Mouse (Mus musculus): ENCODE measurements around the gene Golim4. TPM values are rescaled to one million over a fixed set of nuclear protein-coding genes. Genes with fewer than 3 reads are reported as not detected.

Golim4 gene
- total RNA-seq, 1 experiment from 2014 or later = 45.7 TPM

- peak; percentile 45; the same call in 1 of the 2 replicates for ATAC-seq (replicated peaks; ENCODE audit: low read depth, poor library complexity, severe bottlenecking)
These were observed 26.7 kb downstream of the Golim4 start for GRCm38 (mm10) chr3:75929926-75930548.

DNA sequence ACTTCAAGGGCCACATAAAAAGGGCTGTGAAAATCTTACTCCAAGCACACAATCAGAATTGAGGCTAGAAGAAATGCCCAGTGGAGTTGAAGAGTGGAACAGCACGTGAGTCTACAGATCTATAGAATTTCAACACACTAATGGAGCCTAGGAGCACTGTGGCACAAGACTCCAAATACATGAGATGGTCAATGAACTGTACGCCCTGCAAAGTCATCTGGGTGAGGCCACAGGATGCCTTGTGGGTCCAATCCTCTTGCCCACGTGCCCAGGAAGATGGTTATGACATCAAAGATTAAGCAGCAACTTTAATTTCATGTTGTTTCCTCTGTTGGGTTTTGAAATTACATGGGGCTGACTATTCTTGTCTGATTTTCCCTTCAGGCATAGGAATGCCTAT lies 30.4 kb downstream of the Golim4 start:
- ATAC-seq (replicated peaks; ENCODE audit: low read depth, poor library complexity, severe bottlenecking) = 0 out of 2 replicates have a peak, but pooled peaks have one; percentile 22

DNA sequence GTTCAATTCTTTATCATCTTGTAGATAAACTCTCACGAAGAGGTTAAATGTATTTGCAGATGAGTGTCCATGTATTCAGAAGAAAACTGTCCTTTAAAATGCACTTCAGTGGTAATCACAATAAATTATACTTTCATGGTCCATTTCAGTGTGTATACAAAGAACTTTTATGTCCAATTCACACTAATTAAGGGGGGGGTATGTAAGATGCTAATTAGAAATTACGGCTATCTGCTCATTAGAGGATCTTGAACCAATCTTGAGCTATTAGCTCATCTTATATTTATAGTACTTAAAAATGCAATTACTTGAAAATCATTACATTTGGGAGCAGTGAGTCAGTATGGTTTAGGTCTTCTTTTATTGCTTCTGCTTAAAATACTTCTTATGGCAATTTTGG lies 31.6 kb downstream of the Golim4 start:
- no peak for ATAC-seq (replicated peaks; ENCODE audit: low read depth, poor library complexity, severe bottlenecking)

DNA sequence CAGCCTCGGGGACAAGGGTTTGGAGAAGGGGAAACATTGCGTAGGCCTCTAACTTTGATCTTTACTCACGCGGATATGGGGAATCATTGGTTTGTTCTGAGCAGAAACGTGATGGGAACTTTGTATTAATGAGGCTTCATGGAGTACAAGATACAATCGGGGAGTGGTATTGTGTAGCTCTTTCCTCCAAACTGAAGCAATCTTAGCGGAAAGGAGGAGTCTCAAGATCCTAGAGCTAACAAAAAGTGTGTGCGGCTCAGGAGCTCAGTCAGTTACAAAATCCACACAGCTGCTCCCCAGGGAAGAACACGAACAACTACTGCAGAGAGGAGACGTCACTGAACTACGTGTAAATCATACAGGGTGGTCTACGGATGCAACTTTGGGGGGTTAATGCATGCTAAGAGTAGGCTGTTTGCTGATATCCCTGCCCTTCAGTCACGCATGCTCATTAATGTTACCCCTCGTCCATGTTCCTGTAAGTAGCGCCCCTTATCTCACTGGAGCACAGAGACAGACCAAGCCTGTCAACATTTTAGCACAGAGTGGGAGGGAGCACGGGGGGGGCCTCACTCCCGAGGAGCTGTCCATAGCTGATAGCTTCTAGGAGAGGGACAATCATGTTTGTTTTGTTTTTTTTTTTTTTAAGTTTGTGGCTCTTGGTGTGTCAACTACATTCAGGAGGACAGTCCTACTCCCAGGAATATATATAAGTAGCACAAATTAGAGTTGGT lies 38.8 kb downstream of the Golim4 start:
- peak; percentile 92 for ATAC-seq (replicated peaks; ENCODE audit: low read depth, poor library complexity, severe bottlenecking)

DNA sequence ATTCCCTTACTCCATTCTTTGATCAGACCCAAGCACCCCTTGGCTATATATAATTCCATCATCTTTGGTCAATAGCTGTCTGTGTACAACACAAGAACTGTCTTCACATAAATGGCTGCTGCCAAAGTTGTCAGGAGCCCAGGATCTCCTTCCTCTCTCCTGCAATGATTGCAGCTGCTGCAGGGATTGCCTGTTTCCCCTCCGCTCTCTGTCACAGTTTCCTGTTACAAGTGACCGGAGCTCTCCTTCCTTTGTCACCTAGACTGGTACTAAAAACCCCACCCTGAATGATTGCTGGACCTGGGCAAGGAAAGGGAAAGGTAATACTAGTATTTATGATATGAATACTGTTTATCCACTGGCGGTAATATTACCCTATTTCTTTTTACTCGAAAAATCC lies 44.0 kb downstream of the Golim4 start:
- ATAC-seq (replicated peaks; ENCODE audit: low read depth, poor library complexity, severe bottlenecking) = no peak

GRCm38 (mm10) chr3:75910768-75911167 lies 46.0 kb downstream of the Golim4 start:
- no peak for ATAC-seq (replicated peaks; ENCODE audit: low read depth, poor library complexity, severe bottlenecking)

DNA sequence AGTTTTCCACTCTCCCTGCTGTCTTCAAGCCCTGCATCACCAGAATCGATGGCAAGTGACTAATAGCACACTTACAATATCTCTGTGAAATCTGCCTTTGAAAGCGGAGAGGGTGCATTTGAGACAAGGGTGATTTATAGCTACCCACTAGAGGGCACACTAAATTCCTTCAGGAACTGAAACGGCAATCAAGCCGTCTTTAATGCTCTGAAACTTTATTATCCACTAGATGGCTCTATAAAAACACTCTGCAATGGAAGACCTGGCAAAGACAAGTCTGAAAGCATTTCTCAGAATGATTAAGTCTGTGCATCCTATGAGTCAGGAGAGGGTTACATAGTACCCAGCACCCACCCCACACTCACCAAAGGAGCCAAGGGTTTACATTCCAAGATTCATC lies 46.5 kb downstream of the Golim4 start:
- ATAC-seq (replicated peaks; ENCODE audit: low read depth, poor library complexity, severe bottlenecking) = peak; percentile 98

GRCm38 (mm10) chr3:75901903-75902598 lies 54.7 kb downstream of the Golim4 start:
- no peak for ATAC-seq (replicated peaks; ENCODE audit: low read depth, poor library complexity, severe bottlenecking)

- no peak for ATAC-seq (replicated peaks; ENCODE audit: low read depth, poor library complexity, severe bottlenecking)
These were observed 61.7 kb downstream of the Golim4 start for GRCm38 (mm10) chr3:75895075-75895474.

DNA sequence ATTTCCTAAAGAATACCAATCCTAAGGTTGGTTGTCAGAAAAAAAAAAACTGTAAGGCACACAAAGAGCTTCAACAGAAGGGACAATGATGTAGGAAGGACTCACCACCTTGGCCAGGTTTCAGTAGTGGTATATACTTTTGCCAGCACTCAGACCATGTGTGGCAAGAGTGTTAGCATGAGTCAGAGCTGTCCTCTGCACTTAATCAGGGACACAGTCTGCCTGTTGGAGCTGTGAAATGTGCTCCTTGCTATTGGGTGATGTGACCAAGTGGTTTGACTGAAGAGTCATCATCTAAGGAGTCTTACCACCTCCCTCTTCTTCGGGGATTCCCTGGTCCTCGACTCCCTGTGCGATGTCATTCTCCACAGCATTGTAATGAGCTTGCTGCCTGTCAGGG lies 65.2 kb downstream of the Golim4 start:
- ATAC-seq (replicated peaks; ENCODE audit: low read depth, poor library complexity, severe bottlenecking) = no peak

GRCm38 (mm10) chr3:75889323-75889722 lies 67.4 kb downstream of the Golim4 start:
- ATAC-seq (replicated peaks; ENCODE audit: low read depth, poor library complexity, severe bottlenecking) = no peak

DNA sequence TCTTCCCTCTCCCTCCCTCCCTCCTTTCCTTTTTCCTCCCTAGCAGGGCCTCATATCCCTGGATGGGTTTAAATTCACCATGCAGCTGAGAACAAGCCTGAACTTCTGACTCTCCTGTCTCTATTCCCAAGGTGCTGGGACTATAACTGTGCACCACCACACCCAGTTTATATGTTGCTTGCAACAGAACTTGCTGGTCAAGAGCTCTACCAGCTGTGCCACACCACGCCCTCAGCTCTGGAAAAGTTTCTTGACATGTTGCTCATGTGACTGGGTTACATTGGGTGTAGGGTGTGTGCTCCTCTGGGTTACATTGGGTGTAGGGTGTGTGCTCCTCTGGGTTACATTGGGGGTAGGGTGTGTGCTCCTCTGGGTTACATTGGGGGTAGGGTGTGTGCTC lies 75.2 kb downstream of the Golim4 start:
- no peak for ATAC-seq (replicated peaks; ENCODE audit: low read depth, poor library complexity, severe bottlenecking)

DNA sequence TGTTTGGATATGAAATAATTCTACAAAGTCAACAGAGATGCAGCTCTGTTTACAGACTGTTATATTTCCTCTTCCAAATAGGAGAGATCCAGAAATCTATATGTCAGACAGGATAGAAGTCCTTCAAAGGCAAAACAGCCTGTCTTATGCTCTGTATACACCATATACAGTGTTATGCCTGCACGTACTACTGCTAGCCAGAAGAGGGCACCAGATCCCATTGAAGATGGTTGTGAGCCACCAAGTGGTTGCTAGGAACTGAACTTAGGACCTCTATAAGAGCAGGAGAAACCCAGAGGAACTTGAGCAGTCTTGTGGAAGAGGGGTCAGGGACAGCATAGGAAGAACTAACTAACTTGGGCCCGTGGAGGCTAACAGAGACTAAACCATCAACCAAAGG lies 77.5 kb downstream of the Golim4 start:
- peak; percentile 42; the same call in 1 of the 2 replicates for ATAC-seq (replicated peaks; ENCODE audit: low read depth, poor library complexity, severe bottlenecking)

DNA sequence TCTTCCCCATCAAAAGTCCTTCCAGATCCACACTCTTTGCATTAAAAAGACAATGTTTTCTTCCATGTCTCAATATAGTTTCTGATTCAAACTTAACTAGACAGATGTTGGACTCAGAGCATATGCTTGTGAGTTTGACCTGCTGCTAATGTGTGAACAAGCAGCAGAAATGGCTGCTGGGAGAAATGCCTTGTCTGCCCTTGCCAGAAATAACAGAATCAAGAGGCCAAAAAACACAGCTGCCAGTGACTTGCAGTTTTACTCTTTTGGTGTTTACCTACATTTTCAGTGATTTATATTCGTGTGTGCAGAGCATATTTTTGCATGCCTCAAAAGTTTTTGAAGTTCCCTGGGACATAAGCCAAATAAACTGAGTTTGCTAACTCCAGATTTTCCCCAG lies 87.9 kb downstream of the Golim4 start:
- no peak for ATAC-seq (replicated peaks; ENCODE audit: low read depth, poor library complexity, severe bottlenecking)

- peak; percentile 51; the same call in 1 of the 2 replicates for ATAC-seq (replicated peaks; ENCODE audit: low read depth, poor library complexity, severe bottlenecking)
These were observed 92.5 kb downstream of the Golim4 start for GRCm38 (mm10) chr3:75864203-75864602.

DNA sequence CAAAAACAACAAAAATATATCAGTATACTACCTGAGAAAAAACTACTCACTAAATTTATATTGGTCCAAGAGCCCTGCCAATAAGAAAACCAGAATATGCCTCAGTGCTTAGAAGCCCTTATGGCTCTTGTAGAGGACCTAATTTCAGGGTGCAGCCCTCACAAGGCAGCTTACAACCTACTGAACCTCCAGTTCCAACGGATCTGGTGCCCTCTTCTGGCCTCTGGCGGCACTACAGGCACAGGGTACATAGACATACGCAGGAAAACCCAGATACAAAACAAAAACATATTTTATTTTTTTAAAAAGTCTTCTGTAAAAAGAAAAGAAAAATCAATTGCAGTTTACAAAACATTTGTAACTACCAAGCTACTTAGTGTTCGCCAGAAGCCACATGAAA lies 95.1 kb downstream of the Golim4 start:
- peak; percentile 97 for ATAC-seq (replicated peaks; ENCODE audit: low read depth, poor library complexity, severe bottlenecking)

- ATAC-seq (replicated peaks; ENCODE audit: low read depth, poor library complexity, severe bottlenecking) = no peak
These were observed 96.0 kb downstream of the Golim4 start for GRCm38 (mm10) chr3:75860760-75861159.

DNA sequence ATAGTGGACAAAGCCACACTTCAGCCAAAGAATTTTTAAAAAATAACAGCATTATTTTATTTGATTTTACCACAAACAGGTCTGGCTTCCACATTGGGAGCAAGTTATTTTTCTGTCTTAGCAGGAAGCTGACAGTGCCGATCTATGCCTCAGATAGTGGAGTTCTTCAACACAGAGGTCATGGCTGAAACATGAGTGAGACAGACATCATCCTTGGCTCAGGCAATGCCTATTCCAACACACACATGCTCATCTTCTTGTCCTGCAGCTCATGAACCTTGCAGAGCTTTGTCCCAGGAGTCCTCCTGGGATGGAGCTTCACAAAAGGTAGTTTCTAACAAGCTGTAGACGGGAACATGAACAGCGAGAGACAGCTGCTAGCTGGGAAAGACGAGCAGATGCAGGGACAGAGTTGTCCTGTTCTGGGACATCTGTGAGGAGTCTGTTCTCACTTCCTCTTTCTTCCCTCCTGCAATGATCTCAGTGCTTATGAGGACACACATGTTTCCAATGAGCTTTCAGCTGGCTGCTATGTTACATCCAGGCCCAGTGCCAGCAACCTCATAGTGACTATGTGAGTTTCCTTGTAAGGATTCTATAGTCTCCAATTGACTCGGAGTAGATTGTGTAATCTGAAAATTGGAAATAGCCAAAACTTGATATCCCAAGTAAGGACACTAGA lies 121.3 kb downstream of the Golim4 start:
- ATAC-seq (replicated peaks; ENCODE audit: low read depth, poor library complexity, severe bottlenecking) = peak; percentile 98

GRCm38 (mm10) chr3:75834827-75835226 lies 121.9 kb downstream of the Golim4 start:
- no peak for ATAC-seq (replicated peaks; ENCODE audit: low read depth, poor library complexity, severe bottlenecking)

Measured in common myeloid progenitor, adult 5-6 weeks (primary cell).